Mouse (Mus musculus) erythroblast, embryonic 14.5 days (primary cell): ENCODE measurements around the gene Tmed1.

Source experiments
- GATA1 ChIP-seq: IDR thresholded peaks from 2 replicates; pipeline ENCODE4 v1.6.1; 2012; ENCODE audit warnings: low read length, inconsistent platforms, mixed read lengths
- TAL1 ChIP-seq: IDR thresholded peaks from 3 replicates; pipeline ENCODE4 v1.6.1; 2012; ENCODE audit warnings: low read length, inconsistent platforms, mixed read lengths

GRCm38 (mm10) chr9:21498284-21498902, 11.7 kb downstream of the Tmed1 start:
- no peak for TF ChIP-seq TAL1
- no peak for TF ChIP-seq GATA1
